Mouse (Mus musculus) embryonic facial prominence, embryonic 15.5 days (tissue): Measurements from ENCODE around the gene Morn3. TPM values are rescaled to one million over a fixed set of nuclear protein-coding genes. Genes with fewer than 3 reads are reported as not detected.
"Not testable (repeated sequence)": the region's sequence is repeated elsewhere in the genome, so short reads cannot be mapped to it uniquely, and the experiment has no call there.

Source experiments
- ATAC-seq: fragments of 200-750 bp; cut with Nextera tagmentation; 2 replicates; pipeline ENCODE4 v1.8.0; 2017; ENCODE audit warnings: low read depth, moderate TSS enrichment; ENCODE audit not compliant: insufficient number of reproducible peaks, low FRiP score, low TSS enrichment
- H3K27ac ChIP-seq: fragments of 300-500 bp; sonication (generic); replicated peaks from 2 replicates; pipeline ENCODE4 v1.5.1; 2015; ENCODE audit warnings: mild to moderate bottlenecking, inconsistent platforms
- H3K27me3 ChIP-seq: fragments of 300-500 bp; sonication (generic); 2 replicates; pipeline ENCODE4 v1.6.1; 2015; ENCODE audit warnings: inconsistent platforms
- H3K36me3 ChIP-seq: fragments of 300-500 bp; sonication (generic); 2 replicates; pipeline ENCODE4 v1.6.1; 2015; ENCODE audit warnings: mild to moderate bottlenecking, inconsistent platforms
- H3K4me1 ChIP-seq: fragments of 300-500 bp; sonication (generic); 2 replicates; pipeline ENCODE4 v1.6.1; 2015; ENCODE audit warnings: inconsistent platforms
- H3K4me2 ChIP-seq: fragments of 300-500 bp; sonication (generic); replicated peaks from 2 replicates; pipeline ENCODE4 v1.6.1; 2015; ENCODE audit warnings: mild to moderate bottlenecking, inconsistent platforms
- H3K4me3 ChIP-seq: fragments of 300-500 bp; sonication (generic); replicated peaks from 2 replicates; pipeline ENCODE4 v1.5.1; 2015; ENCODE audit warnings: mild to moderate bottlenecking, inconsistent platforms
- H3K9ac ChIP-seq: fragments of 300-500 bp; sonication (generic); 2 replicates; pipeline ENCODE4 v1.6.1; 2015; ENCODE audit warnings: inconsistent platforms
- H3K9me3 ChIP-seq: fragments of 300-500 bp; sonication (generic); replicated peaks from 2 replicates; pipeline ENCODE4 v1.6.1; 2016; ENCODE audit warnings: inconsistent platforms
- WGBS: fragments of 180-500 bp; shearing (Covaris S2); methylation state at CpG from one replicate; pipeline ENCODE4 v1.1.7; 2015; 5-methylcytosine and 5-hydroxymethylcytosine counted together
- polyA plus RNA-seq: library from polyadenylated mRNA; unstranded; fragments of >200 nt; fragmentation: Nextera tagmentation; extraction: Ambion mirVana; gene quantifications from 2 replicates; pipeline ENCODE4 v1.2.1, GENCODE M21; 2015

Morn3 gene
- polyA plus RNA-seq, 1 experiment from 2014 or later, result 11.2 TPM

GRCm38 (mm10) chr5:123076419-123077281 is 29.8 kb upstream of the Morn3 start:
- H3K9ac ChIP-seq, result peak overlapping the region; percentile 59
- H3K27ac ChIP-seq, result peak overlapping the region; percentile 82
- no peaks in the 10 kb centered on the region for H3K27me3 ChIP-seq
- H3K4me3 ChIP-seq, result peak overlapping the region; percentile 81
- peaks cover 20% of the 10 kb centered on the region for H3K4me1 ChIP-seq
- 3% methylated on average over 35 of the region's 35 CpGs for WGBS
- H3K4me2 ChIP-seq, result peak overlapping the region; percentile 97
- ATAC-seq, result peak; percentile 83
- H3K9me3 ChIP-seq, result no peaks in the 10 kb centered on the region
- no peaks in the 10 kb centered on the region for H3K36me3 ChIP-seq

DNA sequence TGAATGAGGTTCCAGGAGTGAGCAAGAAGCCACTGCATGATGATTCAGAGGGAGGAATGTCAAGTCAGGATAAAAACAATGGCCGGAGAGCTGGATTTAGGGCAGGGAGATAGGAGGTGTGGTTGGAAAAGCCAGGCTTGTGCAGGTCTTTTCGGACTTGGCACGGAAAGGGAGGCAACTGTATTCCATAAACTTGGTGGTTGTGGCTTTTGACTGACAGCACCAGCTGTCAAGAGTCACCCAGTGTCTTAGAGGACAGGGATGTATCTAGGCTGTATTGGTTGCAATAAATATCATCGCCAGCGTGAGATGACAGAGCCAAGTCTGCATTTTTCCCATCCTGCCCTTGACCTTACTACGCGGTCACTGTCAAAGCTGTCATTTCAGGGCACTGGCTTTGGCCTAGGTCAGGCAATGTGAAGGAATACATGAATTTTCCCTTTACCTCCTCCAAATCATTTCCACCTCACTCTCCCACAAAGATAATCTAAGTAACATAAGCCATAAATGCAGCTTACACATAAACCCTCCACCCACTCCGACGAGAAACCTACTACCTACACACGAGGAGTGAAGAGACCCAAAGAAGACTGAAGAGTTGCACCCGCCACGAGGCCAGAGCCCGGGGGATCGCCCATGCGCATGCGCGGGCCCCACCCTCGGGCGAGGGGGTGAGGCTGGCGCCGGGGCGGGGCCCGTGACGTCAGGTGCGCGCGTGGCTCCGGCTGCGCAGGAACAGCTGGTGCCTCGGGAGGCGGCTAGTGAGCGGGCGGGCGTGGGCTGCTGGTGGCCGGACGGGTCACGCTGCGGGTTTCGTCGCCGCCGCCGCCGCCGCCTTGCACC is 29.0 kb upstream of the Morn3 start:
- peak overlapping the region; percentile 59 for H3K9ac ChIP-seq
- no peaks in the 10 kb centered on the region for H3K27me3 ChIP-seq
- H3K9me3 ChIP-seq, result no peaks in the 10 kb centered on the region
- H3K4me3 ChIP-seq, result peak overlapping the region; percentile 81
- H3K36me3 ChIP-seq, result no peaks in the 10 kb centered on the region
- peak; percentile 92 for ATAC-seq
- peak overlapping the region; percentile 97 for H3K4me2 ChIP-seq
- H3K27ac ChIP-seq, result peak overlapping the region; percentile 82
- WGBS, result 7% methylated on average over 45 of the region's 45 CpGs
- H3K4me1 ChIP-seq, result peaks cover 20% of the 10 kb centered on the region

DNA sequence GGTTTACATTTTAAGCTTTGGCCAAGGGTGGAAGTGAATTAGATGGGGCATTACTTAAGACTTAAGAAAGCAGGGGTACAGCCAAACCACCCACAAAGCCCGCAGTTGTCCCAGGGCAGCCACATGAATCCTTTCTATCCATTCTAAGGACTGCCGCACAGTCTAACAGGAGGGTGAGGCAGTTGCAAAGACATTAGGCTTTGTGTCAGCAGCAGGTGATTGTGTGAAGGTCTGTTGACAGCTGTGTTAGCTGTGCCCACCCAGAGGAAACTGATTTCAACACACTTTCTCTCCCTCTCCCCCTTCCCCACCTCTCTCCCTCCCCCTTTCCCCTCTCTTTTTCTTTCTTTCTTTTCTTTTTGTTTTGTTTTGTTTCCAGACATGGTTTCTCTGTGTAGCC is 21.9 kb upstream of the Morn3 start:
- Histone ChIP-seq H3K9ac (no peak overlapping the region), H3K36me3 (no peaks in the 10 kb centered on the region), H3K27ac (no peak overlapping the region), H3K4me3 (no peak overlapping the region), H3K27me3 (no peaks in the 10 kb centered on the region), H3K4me2 (no peak overlapping the region), H3K4me1 (no peaks in the 10 kb centered on the region), H3K9me3 (no peaks in the 10 kb centered on the region)
- no peak for ATAC-seq
- 89% methylated on average over 2 of the region's 2 CpGs for WGBS

DNA sequence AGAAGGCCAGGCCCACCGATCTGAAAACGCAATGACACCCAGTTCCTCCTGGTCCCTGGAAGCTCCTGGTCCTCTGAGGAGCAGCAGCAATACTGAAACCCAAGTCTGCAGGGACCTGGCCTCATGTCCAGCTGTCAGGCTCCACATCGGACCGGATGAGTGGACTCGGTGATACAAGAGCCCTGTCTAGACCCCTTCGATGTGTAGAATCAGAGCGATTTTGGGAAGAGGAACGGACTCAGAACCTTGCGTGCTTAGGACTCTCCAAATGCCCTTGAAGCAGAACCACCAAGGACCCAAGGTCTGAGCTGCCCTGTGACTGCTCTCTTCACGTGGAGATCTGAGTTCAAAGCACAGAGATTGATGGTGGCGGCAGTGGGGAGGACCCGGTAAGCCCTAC is 21.3 kb upstream of the Morn3 start, which contains the start of gene Tmem120b:
TSS of gene Tmem120b (plus strand) at position 301 of the 400 bp plus-strand sequence.
- H3K36me3 ChIP-seq, result no peaks in the 10 kb centered on the region
- H3K4me3 ChIP-seq, result no peak within 1 kb of the TSS
- H3K4me2 ChIP-seq, result no peak within 1 kb of the TSS
- ATAC-seq, result no peak
- WGBS, result 89% methylated on average over 12 of the region's 12 CpGs
- H3K27ac ChIP-seq, result no peak within 1 kb of the TSS
- no peaks in the 10 kb centered on the region for H3K9me3 ChIP-seq
- no peak within 1 kb of the TSS for H3K9ac ChIP-seq
- no peaks in the 10 kb centered on the region for H3K27me3 ChIP-seq
- no peaks in the 10 kb centered on the region for H3K4me1 ChIP-seq

- H3K27ac ChIP-seq, result no peak overlapping the region
- 18% methylated on average over 6 of the region's 6 CpGs for WGBS
- H3K27me3 ChIP-seq, result no peaks in the 10 kb centered on the region
- no peaks in the 10 kb centered on the region for H3K4me1 ChIP-seq
- no peak overlapping the region for H3K4me2 ChIP-seq
- H3K36me3 ChIP-seq, result no peaks in the 10 kb centered on the region
- ATAC-seq, result peak; percentile 61
- no peak overlapping the region for H3K9ac ChIP-seq
- no peaks in the 10 kb centered on the region for H3K9me3 ChIP-seq
- H3K4me3 ChIP-seq, result no peak overlapping the region
Observed at GRCm38 (mm10) chr5:123067395-123067995, 20.7 kb upstream of the Morn3 start.

GRCm38 (mm10) chr5:123064207-123064606 is 17.4 kb upstream of the Morn3 start:
- Histone ChIP-seq H3K4me3 (no peak overlapping the region), H3K9me3 (no peaks in the 10 kb centered on the region), H3K27me3 (no peaks in the 10 kb centered on the region), H3K4me1 (peaks cover 4% of the 10 kb centered on the region), H3K36me3 (no peaks in the 10 kb centered on the region), H3K27ac (no peak overlapping the region), H3K9ac (no peak overlapping the region), H3K4me2 (no peak overlapping the region)
- no peak for ATAC-seq
- WGBS, result 22% methylated on average over 6 of the region's 6 CpGs

DNA sequence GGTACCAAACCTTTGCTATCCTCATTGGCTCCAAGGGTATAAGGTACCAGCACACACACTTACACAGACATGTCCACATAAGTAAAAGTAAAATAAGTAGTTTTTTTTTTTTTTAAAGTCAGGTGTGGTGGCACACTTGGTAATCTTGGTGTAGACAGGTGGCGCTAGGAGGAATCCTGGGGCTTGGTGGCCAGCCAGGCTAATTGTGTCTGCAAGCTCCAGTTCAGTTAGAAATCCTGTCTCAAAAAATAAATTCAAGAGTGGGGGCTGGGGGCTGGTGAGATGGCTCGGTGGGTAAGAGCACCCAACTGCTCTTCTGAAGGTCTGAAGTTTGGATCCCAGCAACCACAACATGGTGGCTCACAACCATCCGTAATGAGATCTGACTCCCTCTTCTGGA is 16.3 kb upstream of the Morn3 start:
- no peak overlapping the region for H3K27ac ChIP-seq

DNA sequence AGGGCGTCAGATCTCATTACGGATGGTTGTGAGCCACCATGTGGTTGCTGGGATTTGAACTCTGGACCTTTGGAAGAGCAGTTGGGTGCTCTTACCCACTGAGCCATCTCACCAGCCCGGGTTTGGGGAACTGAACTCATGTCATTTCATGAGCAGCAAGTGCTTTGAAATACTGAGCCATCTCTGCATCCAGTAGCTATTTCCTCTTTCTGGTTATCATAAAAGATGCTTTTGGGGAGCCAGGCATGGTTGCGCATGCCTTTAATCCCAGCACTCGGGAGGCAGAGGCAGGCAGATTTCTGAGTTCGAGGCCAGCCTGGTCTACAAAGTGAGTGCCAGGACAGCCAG is 14.6 kb upstream of the Morn3 start:
- H3K4me2 ChIP-seq, H3K36me3 ChIP-seq, H3K27ac ChIP-seq, H3K9ac ChIP-seq, H3K27me3 ChIP-seq, ATAC-seq, H3K9me3 ChIP-seq, H3K4me3 ChIP-seq: not testable (repeated sequence)
- H3K4me1 ChIP-seq, result peaks cover 13% of the 10 kb centered on the region
- WGBS, result 81% methylated on average over 6 of the region's 6 CpGs

More for the DNA sequence above, 16.3 kb upstream of the Morn3 start:
- Histone ChIP-seq H3K36me3 (no peaks in the 10 kb centered on the region), H3K4me3 (no peak overlapping the region), H3K9me3 (no peaks in the 10 kb centered on the region), H3K4me2 (no peak overlapping the region), H3K9ac (no peak overlapping the region), H3K27me3 (no peaks in the 10 kb centered on the region), H3K4me1 (peaks cover 11% of the 10 kb centered on the region)
- no peak for ATAC-seq
- WGBS, result 79% methylated on average over 3 of the region's 3 CpGs

DNA sequence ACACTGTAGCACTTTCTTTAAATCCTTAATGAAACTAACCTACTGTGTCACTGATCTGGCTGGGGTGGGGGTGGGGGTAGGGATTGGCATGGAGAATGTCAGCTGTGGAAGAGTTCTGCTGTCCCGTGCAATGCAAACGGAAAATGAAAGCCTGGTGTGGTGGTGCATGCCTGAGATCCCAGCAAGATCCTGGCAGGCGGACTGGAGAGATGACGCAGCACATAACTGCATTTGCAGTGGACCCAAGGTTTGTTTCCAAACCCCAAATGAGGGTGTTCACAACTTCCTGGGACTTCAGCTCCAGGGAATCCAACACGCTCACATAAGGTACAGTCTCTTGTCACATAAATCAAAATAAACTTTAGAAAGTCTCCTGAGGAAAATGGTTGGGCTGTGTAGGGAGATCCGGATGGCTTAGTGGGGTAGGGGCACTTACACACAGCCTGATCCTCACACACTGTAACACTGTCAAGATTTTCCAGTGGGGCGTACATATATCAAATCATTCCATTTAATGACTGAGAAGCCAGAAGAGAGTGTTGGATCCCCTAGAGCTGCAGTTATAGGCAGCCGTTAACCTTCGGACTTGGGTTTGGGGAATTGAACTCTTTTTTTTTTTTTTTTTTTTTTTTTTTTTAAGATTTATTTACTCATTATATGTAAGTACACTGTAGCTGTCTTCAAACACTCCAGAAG is 14.0 kb upstream of the Morn3 start:
- WGBS, result 48% methylated on average over 9 of the region's 9 CpGs
- H3K27me3 ChIP-seq, result no peaks in the 10 kb centered on the region
- H3K4me3 ChIP-seq, result no peak overlapping the region
- H3K27ac ChIP-seq, result 0 out of 2 replicates have a peak overlapping the region, but pooled peaks have one; percentile 2
- no peaks in the 10 kb centered on the region for H3K36me3 ChIP-seq
- no peak overlapping the region for H3K4me2 ChIP-seq
- peaks cover 13% of the 10 kb centered on the region for H3K4me1 ChIP-seq
- no peak for ATAC-seq
- no peak overlapping the region for H3K9ac ChIP-seq
- H3K9me3 ChIP-seq, result no peaks in the 10 kb centered on the region

- no peak for ATAC-seq
- Histone ChIP-seq H3K27me3 (no peaks in the 10 kb centered on the region), H3K9me3 (no peaks in the 10 kb centered on the region), H3K4me1 (peaks cover 13% of the 10 kb centered on the region), H3K27ac (peak overlapping the region; percentile 2; the same call in 1 of the 2 replicates), H3K4me2 (no peak overlapping the region), H3K36me3 (no peaks in the 10 kb centered on the region), H3K4me3 (no peak overlapping the region; the same call in 1 of the 2 replicates), H3K9ac (no peak overlapping the region)
- WGBS, result 22% methylated on average over 14 of the region's 14 CpGs
Observed at GRCm38 (mm10) chr5:123059757-123060520, 13.1 kb upstream of the Morn3 start.
